Mouse (Mus musculus) kidney, postnatal 0 days (tissue): Measurements from ENCODE around the gene Nckap5. TPM values are rescaled to one million over a fixed set of nuclear protein-coding genes. Genes with fewer than 3 reads are reported as not detected.

Source experiments
- ATAC-seq: fragments of 200-750 bp; cut with Nextera tagmentation; replicated peaks from 2 replicates; pipeline ENCODE4 v1.8.0; 2017; ENCODE audit warnings: low read depth, moderate number of reproducible peaks, moderate TSS enrichment, moderate library complexity; ENCODE audit not compliant: low FRiP score
- DNase-seq: peaks from one replicate; pipeline ENCODE4 v3.0.0-alpha.2; 2016; ENCODE audit warnings: low spot score
- H3K27ac ChIP-seq: fragments of 300-500 bp; sonication (generic); 2 replicates; pipeline ENCODE4 v1.5.1; 2014; ENCODE audit warnings: mild to moderate bottlenecking
- H3K27me3 ChIP-seq: fragments of 300-500 bp; sonication (generic); 2 replicates; pipeline ENCODE4 v1.6.1; 2014; ENCODE audit warnings: low read length, mixed read lengths; ENCODE audit not compliant: insufficient read depth
- H3K36me3 ChIP-seq: fragments of 300-500 bp; sonication (generic); 2 replicates; pipeline ENCODE4 v1.6.1; 2014; ENCODE audit warnings: low read length, mixed read lengths; ENCODE audit not compliant: insufficient read depth
- H3K4me1 ChIP-seq: fragments of 300-500 bp; sonication (generic); replicated peaks from 2 replicates; pipeline ENCODE4 v1.6.1; 2014; ENCODE audit warnings: antibody characterized with exemption, low read length, mixed read lengths; ENCODE audit not compliant: insufficient read depth
- H3K4me2 ChIP-seq: fragments of 300-500 bp; sonication (generic); 2 replicates; pipeline ENCODE4 v1.6.1; 2014; ENCODE audit warnings: mild to moderate bottlenecking, low read length, moderate library complexity, mixed read lengths
- H3K4me3 ChIP-seq: fragments of 300-500 bp; sonication (generic); replicated peaks from 2 replicates; pipeline ENCODE4 v1.5.1; 2014; ENCODE audit warnings: low read depth, low read length
- H3K9ac ChIP-seq: fragments of 300-500 bp; sonication (generic); 2 replicates; pipeline ENCODE4 v1.6.1; 2014; ENCODE audit warnings: low read depth, low read length
- H3K9me3 ChIP-seq: fragments of 300-500 bp; sonication (generic); replicated peaks from 2 replicates; pipeline ENCODE4 v1.6.1; 2016; ENCODE audit warnings: low read length, inconsistent platforms, mixed read lengths
- CTCF ChIP-seq: IDR thresholded peaks from 2 replicates; pipeline ENCODE4 v1.5.1; 2016; ENCODE audit warnings: antibody characterized with exemption, low read depth, mild to moderate bottlenecking, moderate library complexity
- WGBS: fragments of 180-500 bp; shearing (Covaris S2); extraction: QIAGEN DNeasy Blood & Tissue Kit; methylation state at CpG from one replicate; pipeline ENCODE4 v1.1.7; 2014; 5-methylcytosine and 5-hydroxymethylcytosine counted together
- polyA plus RNA-seq: library from polyadenylated mRNA; unstranded; fragments of >200 nt; fragmentation: Nextera tagmentation; extraction: Ambion mirVana; gene quantifications from 2 replicates; pipeline ENCODE4 v1.2.1, GENCODE M21; 2015

Gene Nckap5
- polyA plus RNA-seq, 1 experiment from 2014 or later = 4.0 TPM

DNA sequence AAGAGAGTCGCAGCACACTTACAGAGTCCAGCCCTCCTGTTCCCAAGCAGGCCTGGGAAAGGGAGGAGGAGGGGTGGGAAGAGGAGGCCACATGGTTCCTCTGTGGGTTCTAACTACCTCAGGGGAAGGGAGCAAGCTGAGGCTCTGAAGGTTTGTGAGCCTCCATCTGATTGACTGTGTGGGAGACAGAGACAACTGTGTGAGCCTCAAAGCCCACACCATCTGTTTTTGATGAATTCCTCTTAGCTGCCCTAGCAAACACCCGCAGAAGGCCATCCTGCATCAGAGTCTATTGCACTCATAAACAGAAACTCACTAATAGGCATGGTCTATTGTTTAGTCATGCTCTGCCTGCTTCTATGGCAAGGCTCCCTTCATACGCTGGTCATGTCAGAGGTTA is 834.1 kb downstream of the Nckap5 start:
- ATAC-seq (no peak), DNase-seq (no peak)
- TF ChIP-seq CTCF = no peak
- H3K4me1 ChIP-seq = no peaks in the 10 kb centered on the region
- 51% methylated on average over 3 of the region's 3 CpGs for WGBS
- no peak overlapping the region for H3K9ac ChIP-seq
- H3K9me3 ChIP-seq = no peaks in the 10 kb centered on the region
- no peaks in the 10 kb centered on the region for H3K36me3 ChIP-seq
- no peak overlapping the region for H3K4me2 ChIP-seq
- no peak overlapping the region for H3K27ac ChIP-seq
- H3K27me3 ChIP-seq = no peaks in the 10 kb centered on the region
- H3K4me3 ChIP-seq = no peak overlapping the region

DNA sequence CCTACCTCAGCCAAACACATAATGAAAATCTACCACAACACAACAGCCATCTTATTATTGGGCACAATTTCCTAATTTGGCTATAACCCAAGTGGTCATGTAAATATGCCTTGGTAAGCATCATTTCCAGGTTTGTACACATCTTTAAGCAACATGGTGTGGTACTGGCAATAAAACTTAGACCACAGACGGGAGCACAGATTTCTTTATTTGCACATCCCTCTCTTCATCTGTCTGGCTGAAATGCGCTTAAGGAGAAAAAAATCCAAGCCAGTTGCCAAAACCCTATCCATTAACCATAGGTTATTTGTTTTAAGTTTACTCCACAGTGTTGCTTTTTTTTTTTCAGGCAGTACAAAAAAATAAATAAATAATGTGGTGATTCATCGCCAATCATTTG is 842.8 kb downstream of the Nckap5 start:
- H3K36me3 ChIP-seq = no peaks in the 10 kb centered on the region
- DNase-seq (no peak), ATAC-seq (no peak)
- WGBS = 82% methylated on average over 3 of the region's 3 CpGs
- no peak overlapping the region for H3K9ac ChIP-seq
- no peak for TF ChIP-seq CTCF
- H3K4me1 ChIP-seq = no peaks in the 10 kb centered on the region
- no peaks in the 10 kb centered on the region for H3K27me3 ChIP-seq
- H3K4me2 ChIP-seq = no peak overlapping the region
- H3K27ac ChIP-seq = no peak overlapping the region
- H3K4me3 ChIP-seq = no peak overlapping the region
- H3K9me3 ChIP-seq = no peaks in the 10 kb centered on the region

DNA sequence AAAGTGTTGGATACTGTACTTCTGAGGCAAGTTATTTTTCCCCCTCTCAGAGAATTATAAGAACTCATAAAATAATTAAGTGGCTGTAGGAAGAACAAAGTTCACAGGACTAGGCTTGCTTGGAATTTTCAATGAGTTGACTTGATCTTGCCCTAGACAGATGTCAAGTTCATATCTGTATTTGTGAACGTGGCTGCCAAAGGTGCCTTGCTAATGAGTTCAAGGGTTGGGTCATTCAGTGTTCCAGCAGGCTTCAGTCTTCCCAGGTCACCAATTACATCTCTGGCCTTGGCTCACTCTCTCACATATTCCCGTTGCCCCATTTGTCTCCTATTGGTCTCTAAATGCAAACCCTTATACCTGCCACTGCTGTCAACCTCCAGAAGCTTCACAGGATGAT is 846.0 kb downstream of the Nckap5 start:
- no peaks in the 10 kb centered on the region for H3K36me3 ChIP-seq
- no peak overlapping the region for H3K9ac ChIP-seq
- DNase-seq (no peak), ATAC-seq (no peak)
- H3K9me3 ChIP-seq = no peaks in the 10 kb centered on the region
- WGBS = 51% methylated on average over 2 of the region's 2 CpGs
- H3K27me3 ChIP-seq = no peaks in the 10 kb centered on the region
- no peak overlapping the region for H3K4me2 ChIP-seq
- TF ChIP-seq CTCF = no peak
- no peaks in the 10 kb centered on the region for H3K4me1 ChIP-seq
- H3K4me3 ChIP-seq = no peak overlapping the region
- no peak overlapping the region for H3K27ac ChIP-seq

DNA sequence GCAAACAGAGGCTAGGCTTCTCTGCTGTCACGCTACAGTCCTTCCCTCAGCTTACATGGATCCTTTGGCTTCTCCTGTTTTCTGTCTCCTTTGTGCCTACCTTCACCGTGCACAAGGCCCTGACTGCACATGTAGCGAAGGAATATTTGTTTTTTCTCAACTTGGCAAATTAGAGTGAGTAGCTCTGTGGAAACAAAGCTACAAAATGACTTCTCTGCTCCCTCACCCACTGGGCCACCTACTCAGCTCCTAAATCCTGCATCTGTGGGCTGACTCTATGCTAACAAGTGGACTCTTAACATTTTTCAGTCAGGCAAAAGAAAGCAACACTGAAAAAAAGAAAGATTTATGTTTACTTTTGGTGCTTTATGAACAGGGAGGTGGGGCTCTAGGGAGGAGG is 856.0 kb downstream of the Nckap5 start:
- WGBS = 78% methylated on average over 3 of the region's 3 CpGs
- no peak for DNase-seq

DNA sequence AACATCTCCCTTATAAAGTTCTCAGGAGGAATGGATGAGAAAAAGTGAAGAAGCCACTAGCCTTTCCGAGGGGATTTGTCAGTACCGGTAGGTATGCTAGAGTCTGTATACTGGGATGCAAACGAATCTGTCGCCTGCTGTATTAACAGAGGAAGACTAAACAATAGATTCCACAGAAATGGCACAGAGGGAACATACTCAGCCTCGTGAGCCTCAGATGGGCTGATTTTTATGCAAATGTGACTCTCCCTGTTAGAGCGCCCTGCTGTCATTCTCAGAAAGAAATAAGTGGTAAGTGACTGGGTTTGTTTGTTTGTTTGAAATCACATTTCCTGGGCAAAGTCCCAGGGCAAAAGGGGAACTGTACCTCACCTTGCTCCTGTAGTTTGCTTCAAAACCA is 858.7 kb downstream of the Nckap5 start:
- ATAC-seq (no peak), DNase-seq (no peak)
- Histone ChIP-seq H3K36me3 (no peaks in the 10 kb centered on the region), H3K9me3 (no peaks in the 10 kb centered on the region), H3K4me3 (no peak overlapping the region), H3K4me1 (no peaks in the 10 kb centered on the region), H3K27ac (no peak overlapping the region), H3K4me2 (no peak overlapping the region), H3K9ac (no peak overlapping the region), H3K27me3 (no peaks in the 10 kb centered on the region)
- WGBS = 78% methylated on average over 6 of the region's 6 CpGs
- no peak for TF ChIP-seq CTCF

More for the DNA sequence above, 856.0 kb downstream of the Nckap5 start:
- Histone ChIP-seq H3K27me3 (no peaks in the 10 kb centered on the region), H3K9ac (no peak overlapping the region), H3K4me1 (no peaks in the 10 kb centered on the region), H3K27ac (no peak overlapping the region), H3K4me2 (no peak overlapping the region), H3K36me3 (no peaks in the 10 kb centered on the region), H3K4me3 (no peak overlapping the region), H3K9me3 (no peaks in the 10 kb centered on the region)
- no peak for TF ChIP-seq CTCF
- no peak for ATAC-seq

DNA sequence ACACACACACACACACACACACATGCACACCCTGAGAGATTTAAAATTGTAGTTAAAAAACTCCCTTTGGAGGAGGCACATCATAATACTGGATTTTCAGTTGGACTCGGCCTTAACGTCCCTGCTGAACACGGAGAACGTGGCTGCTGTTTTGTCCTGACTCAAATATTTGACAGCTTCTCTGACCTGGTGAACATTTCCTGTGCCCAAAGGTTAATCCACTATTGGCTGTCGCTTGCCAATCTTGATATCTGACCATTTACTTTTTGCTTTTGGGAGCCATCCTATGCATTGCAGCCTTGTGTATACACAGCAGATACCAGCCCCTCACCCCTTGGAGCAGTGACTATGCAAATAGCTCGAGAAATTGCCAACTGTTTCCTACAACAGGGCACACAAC is 862.9 kb downstream of the Nckap5 start:
- 80% methylated on average over 6 of the region's 6 CpGs for WGBS
- Histone ChIP-seq H3K27ac (no peak overlapping the region), H3K27me3 (no peaks in the 10 kb centered on the region), H3K4me2 (no peak overlapping the region), H3K36me3 (no peaks in the 10 kb centered on the region), H3K4me1 (no peaks in the 10 kb centered on the region), H3K9ac (no peak overlapping the region), H3K4me3 (no peak overlapping the region), H3K9me3 (no peaks in the 10 kb centered on the region)
- DNase-seq (no peak), ATAC-seq (no peak)
- no peak for TF ChIP-seq CTCF

DNA sequence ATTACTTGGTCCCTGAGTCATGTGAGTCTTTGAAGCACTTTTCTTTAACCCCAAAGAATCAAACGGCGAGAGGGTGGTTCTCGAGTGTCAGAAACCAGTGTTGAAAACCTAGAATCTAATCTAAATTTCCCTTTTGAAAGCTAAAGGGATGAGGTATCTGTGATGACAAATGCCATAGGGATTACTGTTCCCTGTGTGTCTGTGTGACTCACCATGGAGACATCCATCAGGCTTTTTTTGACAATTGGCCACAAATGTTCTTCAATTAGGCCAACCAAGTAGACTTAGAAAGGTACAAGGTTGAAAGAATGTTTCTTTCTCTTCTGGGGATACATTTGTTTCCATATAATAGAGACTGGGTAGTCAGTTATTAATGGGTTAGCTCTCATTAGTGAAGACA is 879.6 kb downstream of the Nckap5 start:
- H3K4me3 ChIP-seq = no peak overlapping the region

More for the DNA sequence above, 879.6 kb downstream of the Nckap5 start:
- no peaks in the 10 kb centered on the region for H3K36me3 ChIP-seq
- no peak overlapping the region for H3K4me2 ChIP-seq
- ATAC-seq = no peak
- no peak overlapping the region for H3K27ac ChIP-seq
- no peak for TF ChIP-seq CTCF
- H3K9ac ChIP-seq = no peak overlapping the region
- no peaks in the 10 kb centered on the region for H3K9me3 ChIP-seq
- H3K4me1 ChIP-seq = no peaks in the 10 kb centered on the region
- 84% methylated on average over 3 of the region's 3 CpGs for WGBS
- DNase-seq = no peak
- no peaks in the 10 kb centered on the region for H3K27me3 ChIP-seq
